ENCODE assay signal across 15 mouse cellular contexts in the genomic region with DNA sequence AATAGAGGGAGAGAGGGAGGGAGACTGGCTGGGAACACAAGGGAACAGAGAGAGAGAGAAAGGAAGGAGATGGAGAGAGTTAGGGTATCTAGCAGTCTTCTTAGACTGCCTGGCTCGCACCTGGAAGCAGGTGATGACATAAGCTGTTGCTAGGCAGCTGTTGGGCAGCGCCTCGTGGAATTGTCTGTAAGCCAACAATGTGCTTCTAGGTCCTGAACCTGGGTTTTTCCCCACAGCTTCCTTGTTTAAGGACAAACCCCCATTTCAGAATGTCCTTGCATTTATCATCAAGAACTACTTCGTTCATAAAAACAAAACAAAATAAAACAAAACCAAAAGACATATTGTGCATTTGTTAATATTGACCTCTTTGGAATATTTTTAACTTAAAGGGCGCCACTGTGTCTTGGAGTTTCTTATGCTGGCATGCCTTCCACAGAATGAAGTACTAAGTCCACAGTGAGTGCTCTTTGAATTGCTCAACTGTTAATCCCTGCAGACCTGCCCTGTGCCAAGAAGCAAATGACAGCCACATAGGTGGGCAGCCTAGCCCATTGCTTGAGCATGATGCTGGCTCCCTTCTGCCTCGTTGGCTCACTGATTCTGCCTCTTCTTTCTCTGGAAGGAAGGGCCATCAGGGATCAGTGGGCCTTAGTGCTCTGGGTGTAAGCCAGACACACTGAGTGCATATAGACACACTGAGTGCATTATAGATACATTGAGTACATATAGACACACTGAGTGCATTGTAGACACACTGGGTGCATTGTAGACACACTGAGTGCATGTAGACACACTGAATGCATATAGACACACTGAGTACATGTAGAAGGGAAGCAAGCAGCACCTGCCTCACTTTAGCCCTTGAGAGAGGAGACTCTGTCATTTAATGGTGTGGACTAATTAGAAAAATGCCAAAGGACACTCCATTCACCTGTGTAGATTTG. TPM values are rescaled to one million over a fixed set of nuclear protein-coding genes. Genes with fewer than 3 reads are reported as not detected.
A peak's percentile ranks its signal among the peaks of the same experiment; 100 is the strongest.
DNase-seq lines count a peak whose midpoint lies in the region; ATAC-seq lines count a peak whose summit lies in the region.
"Had no signal": no experiment of that assay in that cellular context is flagged by ENCODE, and none has a peak within 500 bp of the region (broad histone marks: within the 10 kb centered on the region; RNA-seq: fewer than 3 reads in every experiment).

No protein-coding gene starts in this region.

- 0 out of 2 replicates have a peak overlapping the region, but pooled peaks have one; percentile 37 for H3K27ac ChIP-seq in hindbrain, embryonic 12.5 days
- H3K27ac ChIP-seq in hindbrain, embryonic 11.5 days (ENCODE audit: low read depth, low read length), result no peak overlapping the region
- no peak overlapping the region for H3K27ac ChIP-seq in midbrain, embryonic 16.5 days (ENCODE audit: low read length)
- no peak overlapping the region for H3K27ac ChIP-seq in midbrain, embryonic 11.5 days (ENCODE audit: low read depth, low read length)
- H3K27ac ChIP-seq: heart, embryonic 13.5 days had no signal

- WGBS in hindbrain, embryonic 12.5 days, result 68% methylated on average over 6 of the region's 6 CpGs
- 73% methylated on average over 6 of the region's 6 CpGs for WGBS in hindbrain, embryonic 11.5 days
- WGBS in midbrain, embryonic 16.5 days, result 66% methylated on average over 6 of the region's 6 CpGs
- 72% methylated on average over 6 of the region's 6 CpGs for WGBS in midbrain, embryonic 11.5 days

- H3K4me3 ChIP-seq in hindbrain, embryonic 12.5 days, result no peak overlapping the region
- H3K4me3 ChIP-seq in hindbrain, embryonic 11.5 days (ENCODE audit: low read depth, low read length), result no peak overlapping the region
- no peak overlapping the region for H3K4me3 ChIP-seq in midbrain, embryonic 16.5 days (ENCODE audit: low read depth, low read length)
- H3K4me3 ChIP-seq in midbrain, embryonic 11.5 days (ENCODE audit: low read depth, low read length), result no peak overlapping the region
- H3K4me3 ChIP-seq: erythroblast, embryonic 14.5 days; heart, embryonic 13.5 days had no signal

- no peaks in the 10 kb centered on the region for H3K36me3 ChIP-seq in hindbrain, embryonic 12.5 days
- no peaks in the 10 kb centered on the region for H3K36me3 ChIP-seq in hindbrain, embryonic 11.5 days (ENCODE audit: control insufficient read depth, insufficient read depth, low read length)
- no peaks in the 10 kb centered on the region for H3K36me3 ChIP-seq in midbrain, embryonic 16.5 days (ENCODE audit: control insufficient read depth, insufficient read depth, low read length)
- H3K36me3 ChIP-seq in midbrain, embryonic 11.5 days (ENCODE audit: control insufficient read depth, insufficient read depth, low read length), result no peaks in the 10 kb centered on the region
- H3K36me3 ChIP-seq: heart, embryonic 13.5 days had no signal

- DNase-seq in hindbrain, embryonic 11.5 days (ENCODE audit: low spot score), result no peak
- no peak for DNase-seq in midbrain, embryonic 11.5 days (ENCODE audit: low spot score, missing footprints)
- peak; percentile 45 for DNase-seq in kidney, postnatal 14 days
- DNase-seq in B cell, adult 2 months, result no peak
- no peak for DNase-seq in ovary, postnatal 36 days (ENCODE audit: low spot score)
- DNase-seq: cerebellum, adult 9-11 months; gastrocnemius, postnatal 10 days; layer of hippocampus, postnatal 36 days; liver; thymus, adult 2 months had no signal

- ATAC-seq in hindbrain, embryonic 12.5 days (ENCODE audit: low FRiP score), result peak; percentile 35; the same call in 1 of the 2 replicates
- ATAC-seq in hindbrain, embryonic 11.5 days (ENCODE audit: low FRiP score), result no peak
- peak; percentile 58; the same call in 1 of the 2 replicates for ATAC-seq in midbrain, embryonic 16.5 days
- no peak for ATAC-seq in midbrain, embryonic 11.5 days (ENCODE audit: low FRiP score)
- ATAC-seq: inflammation-experienced regulatory T-cells, adult 6 months had no signal

- H3K9ac ChIP-seq in hindbrain, embryonic 12.5 days, result no peak overlapping the region
- H3K9ac ChIP-seq in hindbrain, embryonic 11.5 days (ENCODE audit: low read depth, low read length), result no peak overlapping the region
- H3K9ac ChIP-seq in midbrain, embryonic 16.5 days (ENCODE audit: low read depth, low read length), result no peak overlapping the region
- H3K9ac ChIP-seq in midbrain, embryonic 11.5 days (ENCODE audit: low read length), result no peak overlapping the region
- H3K9ac ChIP-seq: heart, embryonic 13.5 days had no signal

- no peak overlapping the region for H3K4me2 ChIP-seq in hindbrain, embryonic 12.5 days (replicated peaks)
- no peak overlapping the region for H3K4me2 ChIP-seq in hindbrain, embryonic 11.5 days (replicated peaks; ENCODE audit: low read depth, low read length)
- H3K4me2 ChIP-seq in midbrain, embryonic 16.5 days (ENCODE audit: low read length), result no peak overlapping the region
- H3K4me2 ChIP-seq in midbrain, embryonic 11.5 days, result no peak overlapping the region
- H3K4me2 ChIP-seq: heart, embryonic 13.5 days had no signal

- H3K4me1 ChIP-seq in hindbrain, embryonic 12.5 days, result peaks cover 7% of the 10 kb centered on the region
- H3K4me1 ChIP-seq in hindbrain, embryonic 11.5 days (replicated peaks; ENCODE audit: control insufficient read depth, insufficient read depth, low read length), result no peaks in the 10 kb centered on the region
- 0 out of 2 replicates have a peak, but pooled peaks cover 6% of the 10 kb centered on the region for H3K4me1 ChIP-seq in midbrain, embryonic 16.5 days (ENCODE audit: control insufficient read depth, insufficient read depth, low read length)
- H3K4me1 ChIP-seq in midbrain, embryonic 11.5 days (ENCODE audit: control insufficient read depth, insufficient read depth, low read length), result no peaks in the 10 kb centered on the region; the same call in 1 of the 2 replicates
- H3K4me1 ChIP-seq: heart, embryonic 13.5 days had no signal

- H3K9me3 ChIP-seq in hindbrain, embryonic 12.5 days (replicated peaks), result peaks cover 4% of the 10 kb centered on the region; the same call in 1 of the 2 replicates
- no peaks in the 10 kb centered on the region for H3K9me3 ChIP-seq in hindbrain, embryonic 11.5 days (ENCODE audit: control insufficient read depth, low read length)
- H3K9me3 ChIP-seq in midbrain, embryonic 16.5 days (replicated peaks; ENCODE audit: control insufficient read depth, low read length, poor library complexity, severe bottlenecking), result 0 out of 2 replicates have a peak, but pooled peaks cover 2% of the 10 kb centered on the region
- no peaks in the 10 kb centered on the region for H3K9me3 ChIP-seq in midbrain, embryonic 11.5 days (ENCODE audit: control insufficient read depth, low read length)

- H3K27me3 ChIP-seq in hindbrain, embryonic 12.5 days, result no peaks in the 10 kb centered on the region
- H3K27me3 ChIP-seq in hindbrain, embryonic 11.5 days (ENCODE audit: control insufficient read depth, insufficient read depth, low read length), result no peaks in the 10 kb centered on the region
- no peaks in the 10 kb centered on the region for H3K27me3 ChIP-seq in midbrain, embryonic 16.5 days (ENCODE audit: control insufficient read depth, insufficient read depth, low read depth, low read length)
- H3K27me3 ChIP-seq in midbrain, embryonic 11.5 days (ENCODE audit: control insufficient read depth, insufficient read depth, low read length), result no peaks in the 10 kb centered on the region

RNA-seq across cellular contexts. Expression of a gene that starts 29.5 kb away (rescaled TPM):
- polyA plus RNA-seq in hindbrain, embryonic 12.5 days (2016; fragmentation: Nextera tagmentation; extraction: Ambion mirVana), result 17.0 and 18.9 TPM in 2 replicates
- 23.0 and 27.8 TPM in 2 replicates for polyA plus RNA-seq in hindbrain, embryonic 11.5 days (2014; fragmentation: Nextera tagmentation; extraction: Ambion mirVana)
- polyA plus RNA-seq in midbrain, embryonic 16.5 days (2015; fragmentation: Nextera tagmentation; extraction: Ambion mirVana), result 22.1 and 26.1 TPM in 2 replicates
- 22.3 and 23.5 TPM in 2 replicates for polyA plus RNA-seq in midbrain, embryonic 11.5 days (2014; fragmentation: Nextera tagmentation; extraction: Ambion mirVana)

Comparison
In these comparisons a context has a peak if more than half of its experiments do, and no peak if none do; other contexts are left out.
1. ATAC-seq: peak in hindbrain, embryonic 12.5 days (single experiment) and midbrain, embryonic 16.5 days (single experiment); none in hindbrain, embryonic 11.5 days (single experiment) and midbrain, embryonic 11.5 days (single experiment).